Mouse (Mus musculus) heart, embryonic 12.5 days (tissue): Measurements from ENCODE around the gene Kcnq1. TPM values are rescaled to one million over a fixed set of nuclear protein-coding genes. Genes with fewer than 3 reads are reported as not detected.
A peak's percentile ranks its signal among the peaks of the same experiment; 100 is the strongest.

Experiments used
- ATAC-seq: fragments of 200-750 bp; cut with Nextera tagmentation; 2 replicates; pipeline ENCODE4 v1.8.0; 2017; ENCODE audit warnings: moderate TSS enrichment, moderate library complexity; ENCODE audit not compliant: insufficient number of reproducible peaks, low FRiP score
- H3K27ac ChIP-seq: fragments of 300-500 bp; sonication (generic); 2 replicates; pipeline ENCODE4 v1.5.1; 2016; ENCODE audit warnings: mild to moderate bottlenecking, moderate library complexity; ENCODE audit not compliant: poor library complexity, severe bottlenecking
- H3K27me3 ChIP-seq: fragments of 300-500 bp; sonication (generic); replicated peaks from 2 replicates; pipeline ENCODE4 v1.6.1; 2016; ENCODE audit warnings: mild to moderate bottlenecking, moderate library complexity
- H3K36me3 ChIP-seq: fragments of 300-500 bp; sonication (generic); 2 replicates; pipeline ENCODE4 v1.6.1; 2016; ENCODE audit warnings: mild to moderate bottlenecking, moderate library complexity
- H3K4me1 ChIP-seq: fragments of 300-500 bp; sonication (generic); replicated peaks from 2 replicates; pipeline ENCODE4 v1.6.1; 2016; ENCODE audit warnings: mild to moderate bottlenecking
- H3K4me2 ChIP-seq: fragments of 300-500 bp; sonication (generic); 2 replicates; pipeline ENCODE4 v1.6.1; 2016; ENCODE audit warnings: mild to moderate bottlenecking, moderate library complexity
- H3K4me3 ChIP-seq: fragments of 300-500 bp; sonication (generic); 2 replicates; pipeline ENCODE4 v1.5.1; 2016; ENCODE audit warnings: mild to moderate bottlenecking
- H3K9ac ChIP-seq: fragments of 300-500 bp; sonication (generic); 2 replicates; pipeline ENCODE4 v1.6.1; 2016; ENCODE audit warnings: mild to moderate bottlenecking, moderate library complexity
- H3K9me3 ChIP-seq: fragments of 300-500 bp; sonication (generic); replicated peaks from 2 replicates; pipeline ENCODE4 v1.6.1; 2016; ENCODE audit warnings: mild to moderate bottlenecking, moderate library complexity
- WGBS: fragments of 180-500 bp; shearing (Covaris S2); methylation state at CpG from one replicate; pipeline ENCODE4 v1.1.7; 2016; 5-methylcytosine and 5-hydroxymethylcytosine counted together
- polyA plus RNA-seq: library from polyadenylated mRNA; unstranded; fragments of >200 nt; fragmentation: Nextera tagmentation; extraction: Ambion mirVana; gene quantifications from 2 replicates; pipeline ENCODE4 v1.2.1, GENCODE M21; 2016

The Kcnq1 gene
- polyA plus RNA-seq, 1 experiment from 2014 or later = 12.9 TPM

DNA sequence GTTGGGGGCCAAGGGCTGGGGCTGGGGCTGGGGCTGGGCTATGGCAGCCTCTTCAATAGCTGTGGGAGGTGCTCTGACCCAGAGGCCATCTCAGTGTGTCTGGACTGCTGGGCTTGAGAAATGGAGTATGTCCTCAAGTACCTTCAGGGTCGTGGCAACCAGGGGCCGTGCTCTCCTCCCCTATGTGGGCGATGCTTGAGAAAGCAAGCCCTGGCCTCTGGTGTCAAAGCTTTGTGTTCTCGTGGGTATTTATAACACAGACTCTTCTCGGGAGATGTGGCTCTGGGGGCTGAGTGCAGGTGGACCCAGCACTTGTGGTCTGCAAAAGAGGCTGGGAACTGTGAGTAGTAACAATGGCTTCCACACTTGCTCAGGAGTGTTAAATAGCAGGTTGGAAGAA, 53.9 kb downstream of the Kcnq1 start:
- no peak for ATAC-seq
- H3K9me3 ChIP-seq = no peaks in the 10 kb centered on the region
- no peaks in the 10 kb centered on the region for H3K27me3 ChIP-seq
- peak overlapping the region; percentile 45; the same call in 1 of the 2 replicates for H3K27ac ChIP-seq
- WGBS = 55% methylated on average over 5 of the region's 5 CpGs
- peaks cover 33% of the 10 kb centered on the region for H3K4me1 ChIP-seq
- H3K4me3 ChIP-seq = no peak overlapping the region
- H3K4me2 ChIP-seq = peak overlapping the region; percentile 9; the same call in 1 of the 2 replicates
- H3K36me3 ChIP-seq = no peaks in the 10 kb centered on the region
- H3K9ac ChIP-seq = peak overlapping the region; percentile 33; the same call in 1 of the 2 replicates

DNA sequence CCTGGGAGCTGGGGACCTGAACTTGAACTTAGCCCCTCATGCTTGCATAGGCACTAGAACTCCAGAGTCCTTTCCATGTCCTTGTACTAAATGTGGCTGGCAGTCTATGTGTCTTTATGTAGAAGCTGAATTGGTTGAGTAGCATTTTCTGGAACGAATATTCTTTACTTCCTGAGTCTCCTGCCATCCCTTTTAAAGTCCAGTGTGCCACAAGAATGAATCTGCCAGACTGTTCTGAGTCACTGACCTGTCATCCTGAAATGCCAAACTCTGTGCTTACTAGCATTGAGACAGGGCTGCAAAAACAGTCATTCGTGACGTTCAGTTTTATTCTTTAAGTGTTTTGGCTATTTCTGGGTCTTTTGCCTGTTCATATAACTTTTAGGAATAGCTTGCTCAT, 55.9 kb downstream of the Kcnq1 start:
- ATAC-seq = no peak
- WGBS = 62% methylated on average over 3 of the region's 3 CpGs

GRCm38 (mm10) chr7:143164074-143164473, 57.9 kb downstream of the Kcnq1 start:
- ATAC-seq = no peak
- no peaks in the 10 kb centered on the region for H3K36me3 ChIP-seq
- H3K9me3 ChIP-seq = no peaks in the 10 kb centered on the region
- no peak overlapping the region for H3K9ac ChIP-seq
- no peaks in the 10 kb centered on the region for H3K27me3 ChIP-seq
- H3K4me2 ChIP-seq = no peak overlapping the region
- no peak overlapping the region for H3K4me3 ChIP-seq
- H3K4me1 ChIP-seq = peaks cover 25% of the 10 kb centered on the region
- no peak overlapping the region for H3K27ac ChIP-seq

More for the DNA sequence above, 55.9 kb downstream of the Kcnq1 start:
- no peaks in the 10 kb centered on the region for H3K36me3 ChIP-seq
- no peaks in the 10 kb centered on the region for H3K27me3 ChIP-seq
- no peaks in the 10 kb centered on the region for H3K9me3 ChIP-seq
- no peak overlapping the region for H3K9ac ChIP-seq
- no peak overlapping the region for H3K4me2 ChIP-seq
- H3K4me3 ChIP-seq = no peak overlapping the region
- no peak overlapping the region for H3K27ac ChIP-seq
- H3K4me1 ChIP-seq = peaks cover 38% of the 10 kb centered on the region

GRCm38 (mm10) chr7:143165687-143166265, 59.6 kb downstream of the Kcnq1 start:
- no peak for ATAC-seq
- no peak overlapping the region for H3K4me2 ChIP-seq
- no peaks in the 10 kb centered on the region for H3K36me3 ChIP-seq
- WGBS = 50% methylated on average over 7 of the region's 7 CpGs
- H3K27ac ChIP-seq = no peak overlapping the region
- no peak overlapping the region for H3K9ac ChIP-seq
- H3K4me3 ChIP-seq = no peak overlapping the region
- peaks cover 10% of the 10 kb centered on the region; the same call in 1 of the 2 replicates for H3K4me1 ChIP-seq
- no peaks in the 10 kb centered on the region for H3K9me3 ChIP-seq
- no peaks in the 10 kb centered on the region for H3K27me3 ChIP-seq

DNA sequence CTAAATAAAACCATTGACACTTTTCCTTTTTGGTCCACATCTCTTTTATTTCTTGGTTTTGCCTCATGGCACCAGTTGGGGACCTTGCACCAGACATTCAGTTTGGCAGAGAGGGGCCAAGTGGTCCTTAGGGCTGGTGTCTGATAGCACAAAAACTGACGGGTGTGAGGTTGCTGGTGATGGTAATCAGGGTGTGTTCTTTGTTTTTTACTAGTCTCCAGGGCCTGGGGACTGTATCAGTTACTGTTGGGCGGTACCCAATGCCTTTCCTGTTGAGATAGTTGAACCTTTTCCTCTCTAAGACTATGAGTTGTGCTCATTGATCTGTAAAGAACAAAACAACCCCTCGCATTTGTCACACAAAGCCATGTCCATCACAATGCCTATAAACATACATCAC, 61.1 kb downstream of the Kcnq1 start:
- Histone ChIP-seq H3K4me2 (no peak overlapping the region), H3K4me1 (peaks cover 10% of the 10 kb centered on the region; the same call in 1 of the 2 replicates), H3K27me3 (no peaks in the 10 kb centered on the region), H3K9ac (no peak overlapping the region), H3K36me3 (no peaks in the 10 kb centered on the region), H3K27ac (no peak overlapping the region), H3K4me3 (no peak overlapping the region), H3K9me3 (no peaks in the 10 kb centered on the region)
- WGBS = 62% methylated on average over 3 of the region's 3 CpGs
- no peak for ATAC-seq

DNA sequence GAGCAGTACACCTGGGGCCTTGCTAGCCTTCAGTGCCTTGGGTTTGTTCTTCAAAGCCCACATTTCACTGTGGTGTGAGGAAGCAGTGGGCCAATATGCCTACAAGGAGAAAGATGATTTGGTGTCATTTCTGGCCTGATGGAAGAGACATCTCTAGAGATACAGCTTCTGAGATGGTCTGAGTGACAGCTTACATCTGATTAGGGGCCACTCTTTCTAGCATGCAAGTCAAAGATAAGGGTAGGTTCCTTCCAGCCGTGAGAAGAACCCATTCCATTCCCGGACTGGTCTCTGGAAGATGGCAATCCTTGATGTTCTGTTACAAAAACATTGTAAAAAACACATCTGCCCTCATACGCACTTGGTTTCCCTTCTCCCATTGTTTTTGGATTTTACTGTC, 63.2 kb downstream of the Kcnq1 start:
- WGBS = 72% methylated on average over 3 of the region's 3 CpGs
- H3K27ac ChIP-seq = no peak overlapping the region
- H3K4me2 ChIP-seq = no peak overlapping the region
- H3K9me3 ChIP-seq = no peaks in the 10 kb centered on the region
- no peak for ATAC-seq
- H3K36me3 ChIP-seq = no peaks in the 10 kb centered on the region
- no peak overlapping the region for H3K9ac ChIP-seq
- no peak overlapping the region for H3K4me3 ChIP-seq
- H3K4me1 ChIP-seq = peaks cover 16% of the 10 kb centered on the region
- H3K27me3 ChIP-seq = no peaks in the 10 kb centered on the region

DNA sequence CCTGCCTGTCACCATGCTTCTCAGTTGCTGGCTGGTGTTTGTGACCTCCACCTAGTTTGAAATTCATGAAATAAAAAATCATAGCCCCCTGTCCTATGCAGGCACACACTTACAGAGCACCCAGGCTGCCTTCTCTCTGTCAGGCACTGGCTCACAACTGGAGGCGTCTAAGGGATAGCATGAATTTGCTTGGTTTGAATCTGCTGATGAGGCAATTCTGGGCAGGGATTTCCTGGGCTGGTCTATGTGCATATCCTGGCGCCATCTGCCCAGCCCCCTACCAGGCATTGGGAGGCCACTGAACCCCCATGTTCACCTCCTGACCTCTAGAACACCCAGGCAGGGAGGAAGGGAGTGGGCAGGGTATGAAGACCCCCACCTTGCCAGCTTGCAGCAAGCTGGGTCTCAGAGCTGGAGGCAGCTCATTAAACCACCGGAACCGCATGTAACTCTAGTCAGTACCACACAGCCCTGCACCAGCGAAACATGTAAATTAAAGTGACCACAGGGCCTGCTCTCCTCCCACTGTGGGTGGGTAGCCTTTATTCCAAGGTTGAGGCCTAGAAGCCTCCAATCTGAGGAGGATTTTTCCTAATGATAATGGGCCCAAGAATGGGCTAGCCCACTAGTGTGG, 66.9 kb downstream of the Kcnq1 start:
- no peak overlapping the region for H3K27ac ChIP-seq
- H3K27me3 ChIP-seq = no peaks in the 10 kb centered on the region
- H3K36me3 ChIP-seq = no peaks in the 10 kb centered on the region
- ATAC-seq = no peak
- H3K9me3 ChIP-seq = no peaks in the 10 kb centered on the region
- H3K9ac ChIP-seq = no peak overlapping the region
- 77% methylated on average over 5 of the region's 5 CpGs for WGBS
- peaks cover 13% of the 10 kb centered on the region for H3K4me1 ChIP-seq
- no peak overlapping the region for H3K4me2 ChIP-seq
- no peak overlapping the region for H3K4me3 ChIP-seq

DNA sequence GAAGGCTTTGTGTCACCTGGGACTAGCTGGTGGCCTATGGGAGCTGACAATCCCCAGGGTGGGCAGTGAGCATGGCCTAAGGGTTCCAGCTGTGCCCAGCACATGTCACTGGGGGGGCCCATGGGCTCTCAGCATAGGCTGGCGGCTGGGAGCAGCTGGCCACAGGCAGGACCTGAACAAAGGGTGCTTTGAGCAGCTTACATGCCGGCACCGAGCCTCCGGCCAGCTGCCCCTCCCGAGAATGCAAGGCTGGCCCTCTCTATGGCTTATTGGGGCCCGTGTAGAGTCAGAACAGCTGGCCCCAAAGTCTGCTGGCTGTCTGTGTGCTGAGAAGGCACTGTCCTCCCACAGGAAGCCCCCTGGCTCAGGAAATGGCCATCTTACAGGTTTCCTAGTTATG, 68.5 kb downstream of the Kcnq1 start:
- WGBS = 58% methylated on average over 6 of the region's 6 CpGs
- ATAC-seq = no peak

GRCm38 (mm10) chr7:143178831-143179230, 72.7 kb downstream of the Kcnq1 start:
- no peak overlapping the region for H3K27ac ChIP-seq

More for the DNA sequence above, 68.5 kb downstream of the Kcnq1 start:
- Histone ChIP-seq H3K27me3 (no peaks in the 10 kb centered on the region), H3K9ac (no peak overlapping the region), H3K4me3 (no peak overlapping the region), H3K4me2 (no peak overlapping the region), H3K9me3 (no peaks in the 10 kb centered on the region), H3K27ac (no peak overlapping the region), H3K36me3 (no peaks in the 10 kb centered on the region), H3K4me1 (peaks cover 28% of the 10 kb centered on the region)

GRCm38 (mm10) chr7:143180761-143181160, 74.6 kb downstream of the Kcnq1 start:
- peak; percentile 74 for ATAC-seq
- peaks cover 34% of the 10 kb centered on the region for H3K4me1 ChIP-seq
- H3K9me3 ChIP-seq = no peaks in the 10 kb centered on the region
- 0 out of 2 replicates have a peak, but pooled peaks cover 15% of the 10 kb centered on the region for H3K36me3 ChIP-seq
- H3K4me2 ChIP-seq = no peak overlapping the region
- WGBS = 33% methylated on average over 3 of the region's 3 CpGs
- peak overlapping the region; percentile 57 for H3K27ac ChIP-seq
- H3K27me3 ChIP-seq = no peaks in the 10 kb centered on the region
- no peak overlapping the region for H3K9ac ChIP-seq
- H3K4me3 ChIP-seq = no peak overlapping the region

More at GRCm38 (mm10) chr7:143178831-143179230, 72.7 kb downstream of the Kcnq1 start:
- peaks cover 41% of the 10 kb centered on the region for H3K4me1 ChIP-seq
- no peaks in the 10 kb centered on the region for H3K9me3 ChIP-seq
- ATAC-seq = no peak
- 48% methylated on average over 2 of the region's 2 CpGs for WGBS
- H3K4me3 ChIP-seq = no peak overlapping the region
- H3K27me3 ChIP-seq = no peaks in the 10 kb centered on the region
- no peak overlapping the region for H3K4me2 ChIP-seq
- no peak overlapping the region for H3K9ac ChIP-seq
- H3K36me3 ChIP-seq = 0 out of 2 replicates have a peak, but pooled peaks cover 10% of the 10 kb centered on the region

- WGBS = 84% methylated on average over 4 of the region's 4 CpGs
- Histone ChIP-seq H3K4me2 (no peak overlapping the region), H3K27ac (peak overlapping the region; percentile 57), H3K9ac (no peak overlapping the region), H3K27me3 (no peaks in the 10 kb centered on the region), H3K4me1 (peaks cover 34% of the 10 kb centered on the region), H3K9me3 (no peaks in the 10 kb centered on the region), H3K4me3 (no peak overlapping the region), H3K36me3 (0 out of 2 replicates have a peak, but pooled peaks cover 15% of the 10 kb centered on the region)
- ATAC-seq = no peak
These were observed 75.1 kb downstream of the Kcnq1 start for GRCm38 (mm10) chr7:143181311-143181710.
